Mouse (Mus musculus): ENCODE results near the gene Hibch.
"Not testable (repeated sequence)": the region's sequence is repeated elsewhere in the genome, so short reads cannot be mapped to it uniquely, and the experiment has no call there.

The Hibch gene

DNA sequence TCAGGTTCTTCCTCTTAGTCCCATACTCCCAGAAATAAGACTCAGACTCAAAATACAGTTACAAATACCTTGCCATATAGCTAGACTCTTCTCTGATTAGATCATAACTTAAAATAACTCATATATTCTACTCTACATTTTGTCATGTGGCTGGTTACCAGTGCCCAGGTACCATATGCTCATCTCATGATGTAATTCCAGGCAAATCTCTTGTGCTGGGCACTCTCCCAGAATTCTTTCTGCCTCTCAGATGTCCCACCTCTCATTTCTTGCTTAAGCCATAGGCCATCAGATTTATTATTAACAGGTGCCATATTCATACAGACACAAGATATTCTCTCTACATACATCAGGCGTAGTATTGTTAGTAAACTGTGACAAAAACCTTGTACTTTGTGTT lies 23.1 kb downstream of the Hibch start:
- in situ Hi-C loops (cut with MboI, MseI) = no loop called here

DNA sequence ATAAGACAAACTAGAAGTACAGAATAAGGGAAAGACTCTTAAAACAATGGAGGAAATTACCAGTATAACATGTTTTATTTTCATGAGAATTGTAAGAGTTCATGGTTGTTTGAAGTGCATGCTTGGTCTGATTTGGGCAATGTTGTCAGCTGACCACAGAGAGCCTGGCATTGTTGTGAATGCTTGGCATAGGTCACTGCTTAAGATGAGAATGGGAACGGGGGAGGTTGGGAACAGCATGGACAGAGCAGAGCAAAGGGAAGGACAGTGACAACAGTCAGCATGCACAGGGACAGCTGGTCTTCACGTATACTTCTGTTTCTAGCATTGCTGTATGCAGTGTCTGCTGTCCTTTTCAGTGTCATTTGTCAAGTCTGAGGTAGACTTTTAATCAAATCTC lies 39.5 kb downstream of the Hibch start:
- in situ Hi-C loops (cut with MboI, MseI) = no loop called here

GRCm38 (mm10) chr1:52909783-52910182 lies 65.1 kb downstream of the Hibch start:
- in situ Hi-C loops (cut with MboI, MseI) = no loop called here

- in situ Hi-C loops (cut with MboI, MseI) = loop anchor here (5.0 kb wide), 1 partner anchor 51 kb away; no protein-coding TSS in a partner anchor
Observed at GRCm38 (mm10) chr1:52916655-52917054, 71.9 kb downstream of the Hibch start.

- in situ Hi-C loops (cut with MboI, MseI) = loop anchor here (5.0 kb wide), 1 partner anchor 48 kb away; no protein-coding TSS in a partner anchor
Observed at GRCm38 (mm10) chr1:52918897-52919296, 74.2 kb downstream of the Hibch start.

- in situ Hi-C loops (cut with MboI, MseI) = not testable (repeated sequence)
Observed at GRCm38 (mm10) chr1:52924482-52924881, 79.8 kb downstream of the Hibch start.

- in situ Hi-C loops (cut with MboI, MseI) = loop anchor here (5.0 kb wide), 1 partner anchor 62 kb away; no protein-coding TSS in a partner anchor
Observed at GRCm38 (mm10) chr1:52934494-52934893, 89.8 kb downstream of the Hibch start.

GRCm38 (mm10) chr1:52939021-52939420 lies 94.3 kb downstream of the Hibch start:
- in situ Hi-C loops (cut with MboI, MseI) = no loop called here

- in situ Hi-C loops (cut with MboI, MseI) = no loop called here
Observed at GRCm38 (mm10) chr1:52947895-52948294, 103.2 kb downstream of the Hibch start.

GRCm38 (mm10) chr1:52951146-52951868 lies 106.6 kb downstream of the Hibch start:
- in situ Hi-C loops (cut with MboI, MseI) = loop anchor here (5.0 kb wide), 1 partner anchor 304 kb away; no protein-coding TSS in a partner anchor

DNA sequence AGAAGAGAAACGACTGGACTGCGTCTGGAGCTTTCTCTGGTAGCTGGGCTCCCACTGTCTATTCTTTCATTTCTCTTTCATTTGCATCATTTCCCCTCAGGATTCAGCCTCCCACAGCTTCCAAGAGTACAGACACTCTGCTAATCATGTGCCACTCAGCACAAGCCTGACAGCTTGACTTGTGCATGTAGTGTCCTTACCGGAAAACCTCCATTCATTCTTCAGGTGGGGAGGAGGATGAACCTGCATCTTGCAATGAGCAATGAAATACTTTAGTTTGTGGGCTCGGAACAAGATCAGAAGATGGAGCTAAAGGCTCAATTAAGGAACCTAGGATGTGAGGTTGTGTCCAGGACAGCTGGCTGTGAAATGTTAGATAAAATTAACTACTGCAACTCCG lies 107.4 kb downstream of the Hibch start:
- in situ Hi-C loops (cut with MboI, MseI) = loop anchor here (5.0 kb wide), 1 partner anchor 305 kb away; no protein-coding TSS in a partner anchor

DNA sequence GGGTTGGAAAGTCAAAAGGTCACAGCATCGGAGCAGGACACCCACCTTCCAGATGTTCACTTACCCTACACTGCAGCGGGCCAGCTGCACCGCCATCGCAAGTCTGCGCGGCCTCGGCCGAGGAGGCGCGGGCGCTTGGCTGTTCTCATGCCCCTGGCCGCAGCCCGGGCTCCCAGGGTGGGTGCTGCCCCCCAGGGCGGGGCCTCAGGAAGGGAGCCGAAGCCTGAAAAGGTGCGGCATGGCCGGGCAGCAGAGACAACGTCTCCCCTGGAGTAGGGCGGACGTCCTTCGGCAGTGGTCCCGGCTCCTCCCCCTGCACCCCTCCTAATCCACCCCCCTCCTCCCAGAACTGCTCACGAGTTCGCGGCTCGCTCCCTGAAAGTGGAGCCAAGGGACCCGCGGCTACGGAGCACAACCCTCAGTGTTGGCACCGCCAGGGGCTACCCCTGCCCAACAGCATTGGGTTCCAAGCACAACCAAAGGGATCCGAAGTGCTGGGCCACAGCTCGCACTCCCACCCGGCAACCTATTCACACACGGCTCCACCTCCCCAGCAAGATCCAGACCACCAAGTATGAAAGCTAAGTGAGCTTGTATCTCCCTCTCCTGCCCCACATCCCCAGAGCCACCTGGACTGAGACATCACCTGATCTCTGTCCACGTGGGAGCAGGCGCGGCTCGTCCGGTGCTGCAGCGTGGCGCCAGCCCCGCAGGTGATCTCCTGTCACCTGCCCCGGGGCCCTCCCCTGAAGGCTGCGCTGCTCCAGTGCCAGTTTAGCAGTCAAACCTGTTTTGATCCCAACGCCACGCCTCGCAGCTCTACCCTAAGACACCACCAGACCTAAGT lies 108.0 kb downstream of the Hibch start:
- in situ Hi-C loops (cut with MboI, MseI) = loop anchor here (5.0 kb wide), 1 partner anchor 305 kb away; no protein-coding TSS in a partner anchor

- in situ Hi-C loops (cut with MboI, MseI) = loop anchor here (5.0 kb wide), 1 partner anchor 306 kb away; no protein-coding TSS in a partner anchor
Observed at GRCm38 (mm10) chr1:52953548-52953947, 108.8 kb downstream of the Hibch start.

DNA sequence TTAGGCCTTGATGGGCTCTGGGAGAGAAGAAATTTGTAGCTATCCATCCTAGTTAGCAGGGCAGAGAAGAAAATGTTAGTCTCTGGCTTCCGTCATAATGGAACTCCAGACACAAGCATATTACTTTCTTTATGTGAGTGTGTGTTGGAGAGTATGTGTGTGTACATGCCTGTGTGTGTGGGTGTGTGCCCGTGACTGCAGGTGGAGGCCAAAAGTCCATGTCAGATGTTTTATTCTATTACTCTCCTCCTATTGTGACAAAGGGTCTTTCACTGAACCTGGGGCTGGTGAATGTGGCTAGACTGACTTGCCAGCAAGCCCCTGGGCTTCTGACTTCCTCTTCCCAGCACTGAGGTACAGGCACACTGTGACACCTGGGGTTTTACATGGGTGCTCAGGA lies 109.7 kb downstream of the Hibch start:
- in situ Hi-C loops (cut with MboI, MseI) = loop anchor here (5.0 kb wide), 1 partner anchor 307 kb away; no protein-coding TSS in a partner anchor

DNA sequence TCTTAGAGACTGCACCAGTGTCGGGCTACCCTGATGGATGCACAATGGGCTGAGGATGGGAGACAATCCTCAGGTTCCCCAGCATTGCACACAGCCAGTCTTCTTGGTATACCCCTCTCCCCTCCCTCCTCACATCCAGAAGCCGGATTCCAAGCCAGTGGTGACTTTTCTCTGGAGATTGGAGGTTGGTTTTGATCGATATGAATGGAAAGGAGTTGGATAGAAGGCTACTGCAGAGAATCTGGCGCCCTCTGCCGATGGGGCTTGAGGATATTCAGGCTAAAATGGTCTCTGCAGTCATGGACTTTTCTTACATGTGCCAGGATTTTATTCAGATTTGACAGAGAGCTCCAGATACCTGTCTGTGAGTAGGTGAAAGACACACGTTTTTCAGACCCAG lies 110.4 kb downstream of the Hibch start:
- in situ Hi-C loops (cut with MboI, MseI) = no loop called here

- in situ Hi-C loops (cut with MboI, MseI) = no loop called here
Observed at GRCm38 (mm10) chr1:52956746-52957145, 112.0 kb downstream of the Hibch start.

- in situ Hi-C loops (cut with MboI, MseI) = loop anchor here (10.0 kb wide), 1 partner anchor 135 kb away; no protein-coding TSS in a partner anchor
Observed at GRCm38 (mm10) chr1:52960191-52960590, 115.5 kb downstream of the Hibch start.

GRCm38 (mm10) chr1:52963097-52963496 lies 118.4 kb downstream of the Hibch start:
- in situ Hi-C loops (cut with MboI, MseI) = loop anchor here (10.0 kb wide), 1 partner anchor 132 kb away; no protein-coding TSS in a partner anchor

GRCm38 (mm10) chr1:52964581-52964980 lies 119.9 kb downstream of the Hibch start:
- in situ Hi-C loops (cut with MboI, MseI) = loop anchor here (10.0 kb wide), 1 partner anchor 130 kb away; no protein-coding TSS in a partner anchor

Measured in T-helper 1 cell (primary cell).